Mouse (Mus musculus): ENCODE data around the gene Mdh2. TPM values are rescaled to one million over a fixed set of nuclear protein-coding genes. Genes with fewer than 3 reads are reported as not detected.

Gene Mdh2
- polyA plus RNA-seq, 1 experiment from 2014 or later, result 752 TPM

DNA sequence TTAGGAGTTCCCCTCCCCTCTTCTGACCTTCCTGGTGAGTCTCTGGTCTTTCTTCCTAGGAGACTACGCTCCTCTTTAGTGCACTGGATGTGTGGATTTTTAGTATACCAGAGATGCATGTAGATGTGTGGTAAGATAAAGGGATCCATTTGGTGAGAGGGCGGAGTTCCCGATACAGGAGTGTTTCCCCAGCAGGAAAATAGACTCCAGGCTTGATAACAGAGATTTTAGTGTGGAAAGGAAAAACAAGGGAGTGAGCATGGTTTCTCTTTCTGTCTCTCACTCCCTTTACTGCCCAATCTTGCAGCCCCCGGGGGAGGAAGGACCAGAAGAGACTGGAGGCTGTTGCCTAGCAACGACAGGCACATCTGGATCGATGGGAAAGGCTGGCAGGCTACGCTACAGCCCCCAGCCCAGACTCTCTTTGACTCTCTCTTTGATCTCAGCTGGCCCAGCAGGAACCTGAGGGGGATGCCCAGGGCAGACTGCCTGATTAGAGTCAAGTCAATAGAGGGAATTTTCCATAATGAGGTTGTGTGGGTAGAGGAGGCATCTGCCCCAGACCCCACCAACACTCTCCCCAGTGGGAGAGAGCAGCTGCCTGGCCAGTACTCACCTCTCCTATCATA, 44.1 kb downstream of the Mdh2 start:
- Histone ChIP-seq H3K27me3 (ENCODE audit: insufficient read depth, low read length) (no peaks in the 10 kb centered on the region), H3K36me3 (ENCODE audit: insufficient read depth, low read length) (no peaks in the 10 kb centered on the region), H3K4me3 (replicated peaks; ENCODE audit: low read depth, low read length) (no peak overlapping the region), H3K4me2 (ENCODE audit: low read length) (no peak overlapping the region), H3K9me3 (replicated peaks; ENCODE audit: low read length) (no peaks in the 10 kb centered on the region), H3K4me1 (replicated peaks; ENCODE audit: insufficient read depth, low read length) (no peaks in the 10 kb centered on the region), H3K27ac (no peak overlapping the region), H3K9ac (ENCODE audit: low read depth, low read length) (no peak overlapping the region)
- WGBS, result 22% methylated on average over 7 of the region's 7 CpGs
- TF ChIP-seq CTCF (IDR thresholded peaks at IDR 0.05; ENCODE audit: low read depth), result no peak
- ATAC-seq (replicated peaks; ENCODE audit: low FRiP score, low read depth) (no peak), DNase-seq (ENCODE audit: low spot score) (no peak)

DNA sequence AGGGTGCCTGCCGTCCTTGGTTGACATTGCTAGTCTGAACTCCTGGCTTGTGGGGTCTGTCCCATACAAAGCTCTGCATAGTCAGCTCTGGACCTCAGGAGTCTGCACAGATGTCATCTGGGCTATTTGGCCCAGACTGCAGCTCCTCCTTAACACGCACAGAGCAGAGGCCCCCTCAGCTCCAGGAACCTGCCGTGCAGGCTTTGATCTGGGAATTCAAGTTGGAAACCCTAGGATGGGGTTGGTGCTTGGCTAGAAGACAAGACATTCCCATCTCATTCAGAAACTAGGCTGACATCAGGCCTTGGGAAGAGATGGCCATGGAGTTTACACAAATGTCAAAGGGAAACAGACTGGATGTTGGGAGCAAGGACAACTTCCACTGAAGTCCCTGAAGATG, 46.2 kb downstream of the Mdh2 start:
- no peaks in the 10 kb centered on the region for H3K27me3 ChIP-seq (ENCODE audit: insufficient read depth, low read length)
- no peak for TF ChIP-seq CTCF (IDR thresholded peaks at IDR 0.05; ENCODE audit: low read depth)
- no peak overlapping the region for H3K9ac ChIP-seq (ENCODE audit: low read depth, low read length)
- no peak overlapping the region for H3K4me3 ChIP-seq (replicated peaks; ENCODE audit: low read depth, low read length)
- WGBS, result 54% methylated on average over 3 of the region's 3 CpGs
- no peak for DNase-seq (ENCODE audit: low spot score)
- no peaks in the 10 kb centered on the region for H3K4me1 ChIP-seq (replicated peaks; ENCODE audit: insufficient read depth, low read length)
- H3K27ac ChIP-seq, result no peak overlapping the region
- no peaks in the 10 kb centered on the region for H3K9me3 ChIP-seq (replicated peaks; ENCODE audit: low read length)
- H3K4me2 ChIP-seq (ENCODE audit: low read length), result no peak overlapping the region
- H3K36me3 ChIP-seq (ENCODE audit: insufficient read depth, low read length), result no peaks in the 10 kb centered on the region
- ATAC-seq (replicated peaks; ENCODE audit: low FRiP score, low read depth), result no peak

DNA sequence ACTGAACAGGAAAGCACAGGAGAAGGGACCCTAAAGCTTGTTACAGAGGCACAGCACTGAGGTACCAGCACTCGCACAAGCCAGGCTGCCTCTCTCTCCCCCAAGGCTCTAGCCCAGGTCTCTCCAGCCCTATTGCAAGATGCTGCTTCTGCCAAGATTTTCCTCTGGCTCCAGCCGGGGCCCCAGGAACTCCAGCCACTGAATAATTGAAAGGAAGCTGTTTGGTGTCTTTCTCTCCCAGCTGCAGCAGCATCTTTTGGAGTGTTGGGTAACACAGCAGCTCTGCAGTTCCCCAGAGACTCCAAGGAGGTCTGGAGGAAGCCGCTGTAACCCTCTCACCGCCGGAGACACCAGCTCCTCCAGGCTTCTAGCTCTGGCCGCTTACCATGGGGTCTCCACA, 47.9 kb downstream of the Mdh2 start:
- no peak overlapping the region for H3K9ac ChIP-seq (ENCODE audit: low read depth, low read length)
- no peaks in the 10 kb centered on the region for H3K9me3 ChIP-seq (replicated peaks; ENCODE audit: low read length)
- no peak for ATAC-seq (replicated peaks; ENCODE audit: low FRiP score, low read depth)
- DNase-seq (ENCODE audit: low spot score), result no peak
- H3K36me3 ChIP-seq (ENCODE audit: insufficient read depth, low read length), result no peaks in the 10 kb centered on the region
- no peak overlapping the region for H3K4me3 ChIP-seq (replicated peaks; ENCODE audit: low read depth, low read length)
- TF ChIP-seq CTCF (IDR thresholded peaks at IDR 0.05; ENCODE audit: low read depth), result no peak
- 40% methylated on average over 6 of the region's 6 CpGs for WGBS
- no peaks in the 10 kb centered on the region for H3K4me1 ChIP-seq (replicated peaks; ENCODE audit: insufficient read depth, low read length)
- H3K4me2 ChIP-seq (ENCODE audit: low read length), result no peak overlapping the region
- H3K27ac ChIP-seq, result no peak overlapping the region
- no peaks in the 10 kb centered on the region for H3K27me3 ChIP-seq (ENCODE audit: insufficient read depth, low read length)

DNA sequence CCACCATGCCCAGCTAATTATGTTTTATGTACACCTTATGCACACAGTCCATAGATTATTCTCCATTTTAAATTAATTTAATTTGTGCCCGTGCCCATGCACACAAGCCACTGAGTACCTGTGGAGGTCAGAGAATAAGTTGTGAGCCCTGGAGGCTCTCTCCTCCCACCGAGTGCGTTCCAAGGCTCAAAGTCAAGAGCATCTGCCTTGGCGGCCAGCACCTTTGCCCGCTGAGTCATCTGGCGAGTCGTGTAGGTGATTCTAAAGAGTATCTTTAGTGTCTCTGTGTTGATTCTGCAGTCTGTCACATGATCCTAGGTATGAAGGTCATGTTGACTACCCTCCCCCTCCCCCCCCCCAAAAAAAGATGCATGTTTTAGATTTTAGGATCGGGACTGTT, 51.1 kb downstream of the Mdh2 start:
- no peaks in the 10 kb centered on the region for H3K27me3 ChIP-seq (ENCODE audit: insufficient read depth, low read length)
- no peak overlapping the region for H3K27ac ChIP-seq
- 86% methylated on average over 8 of the region's 8 CpGs for WGBS
- TF ChIP-seq CTCF (IDR thresholded peaks at IDR 0.05; ENCODE audit: low read depth), result no peak
- H3K9ac ChIP-seq (ENCODE audit: low read depth, low read length), result no peak overlapping the region
- no peaks in the 10 kb centered on the region for H3K36me3 ChIP-seq (ENCODE audit: insufficient read depth, low read length)
- no peak for ATAC-seq (replicated peaks; ENCODE audit: low FRiP score, low read depth)
- H3K9me3 ChIP-seq (replicated peaks; ENCODE audit: low read length), result no peaks in the 10 kb centered on the region
- H3K4me2 ChIP-seq (ENCODE audit: low read length), result no peak overlapping the region
- H3K4me3 ChIP-seq (replicated peaks; ENCODE audit: low read depth, low read length), result no peak overlapping the region
- H3K4me1 ChIP-seq (replicated peaks; ENCODE audit: insufficient read depth, low read length), result no peaks in the 10 kb centered on the region
- DNase-seq (ENCODE audit: low spot score), result no peak

DNA sequence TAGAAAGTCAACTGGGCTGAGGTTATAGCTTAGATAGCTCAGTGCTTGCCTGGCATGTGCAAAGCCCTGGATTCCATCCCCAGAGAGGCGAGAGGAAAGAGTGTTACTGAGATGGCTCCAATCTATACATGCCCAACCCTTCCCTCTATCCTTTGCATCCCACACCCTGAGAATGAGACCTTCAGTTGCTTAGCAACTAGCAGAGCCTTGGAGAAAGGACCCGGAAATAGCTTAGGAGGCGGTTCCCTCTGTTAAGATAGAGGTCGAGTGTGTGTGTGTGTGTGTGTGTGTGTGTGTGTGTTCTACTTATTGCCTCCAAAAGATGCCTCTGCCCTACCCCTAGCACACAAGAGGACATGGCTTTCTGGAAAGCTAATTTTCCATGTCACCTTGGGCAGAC, 54.4 kb downstream of the Mdh2 start:
- no peak for ATAC-seq (replicated peaks; ENCODE audit: low FRiP score, low read depth)

DNA sequence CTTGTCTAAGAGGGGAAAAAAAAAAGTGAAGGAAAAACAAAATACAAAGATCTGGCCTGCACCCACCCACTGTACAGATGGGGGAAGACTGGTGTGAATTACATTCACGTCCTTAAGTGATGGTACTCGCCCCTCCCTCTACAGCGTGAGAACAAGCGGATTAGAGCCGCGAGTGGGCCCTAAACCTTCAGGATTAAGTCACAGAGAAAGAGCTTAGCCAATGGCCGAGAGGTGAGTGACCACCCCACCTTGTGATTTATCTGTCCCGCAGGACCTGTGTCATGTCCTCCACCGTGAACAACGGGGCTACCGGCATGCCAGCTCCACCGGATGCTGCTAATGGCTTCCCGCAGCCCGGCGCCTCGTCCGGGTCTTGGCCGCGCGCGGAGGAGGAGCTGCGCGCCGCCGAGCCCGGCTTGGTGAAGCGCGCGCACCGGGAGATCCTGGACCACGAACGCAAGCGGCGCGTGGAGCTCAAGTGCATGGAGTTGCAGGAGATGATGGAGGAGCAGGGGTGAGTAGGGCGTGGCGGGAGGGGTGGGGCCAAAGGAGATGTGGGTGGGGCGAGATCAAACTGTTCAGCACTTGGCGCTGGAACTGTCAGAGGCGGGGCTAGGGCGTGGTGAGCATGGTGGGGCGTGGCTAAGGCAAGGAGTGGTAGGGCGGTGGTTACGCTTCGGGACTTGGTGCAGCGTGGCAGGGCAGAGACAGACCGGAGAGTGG, 56.6 kb downstream of the Mdh2 start:
- H3K9ac ChIP-seq (ENCODE audit: low read depth, low read length), result no peak overlapping the region
- ATAC-seq (replicated peaks; ENCODE audit: low FRiP score, low read depth) (peak; percentile 87), DNase-seq (ENCODE audit: low spot score) (peak; percentile 86)
- H3K4me1 ChIP-seq (replicated peaks; ENCODE audit: insufficient read depth, low read length), result peaks cover 4% of the 10 kb centered on the region; the same call in 1 of the 2 replicates
- H3K4me3 ChIP-seq (replicated peaks; ENCODE audit: low read depth, low read length), result peak overlapping the region; percentile 37
- WGBS, result under 1% methylated on average over 47 of the region's 47 CpGs
- peak overlapping the region; percentile 76 for H3K4me2 ChIP-seq (ENCODE audit: low read length)
- no peaks in the 10 kb centered on the region for H3K27me3 ChIP-seq (ENCODE audit: insufficient read depth, low read length)
- H3K36me3 ChIP-seq (ENCODE audit: insufficient read depth, low read length), result no peaks in the 10 kb centered on the region
- H3K27ac ChIP-seq, result no peak overlapping the region
- TF ChIP-seq CTCF (IDR thresholded peaks at IDR 0.05; ENCODE audit: low read depth), result no peak
- H3K9me3 ChIP-seq (replicated peaks; ENCODE audit: low read length), result no peaks in the 10 kb centered on the region

More for the DNA sequence above, 54.4 kb downstream of the Mdh2 start:
- Histone ChIP-seq H3K4me2 (ENCODE audit: low read length) (no peak overlapping the region), H3K27me3 (ENCODE audit: insufficient read depth, low read length) (no peaks in the 10 kb centered on the region), H3K4me1 (replicated peaks; ENCODE audit: insufficient read depth, low read length) (peaks cover 4% of the 10 kb centered on the region; the same call in 1 of the 2 replicates), H3K9me3 (replicated peaks; ENCODE audit: low read length) (no peaks in the 10 kb centered on the region), H3K36me3 (ENCODE audit: insufficient read depth, low read length) (no peaks in the 10 kb centered on the region), H3K4me3 (replicated peaks; ENCODE audit: low read depth, low read length) (no peak overlapping the region), H3K9ac (ENCODE audit: low read depth, low read length) (no peak overlapping the region), H3K27ac (no peak overlapping the region)
- 39% methylated on average over 4 of the region's 4 CpGs for WGBS
- DNase-seq (ENCODE audit: low spot score), result no peak
- no peak for TF ChIP-seq CTCF (IDR thresholded peaks at IDR 0.05; ENCODE audit: low read depth)

Measured in kidney, postnatal 0 days (tissue).